Mouse (Mus musculus) lung, postnatal 4 days (tissue): ENCODE data around the gene Prdm16.

Experiments used
- DNase-seq, 2 experiments: peaks; one replicate each; pipeline ENCODE4 v3.0.0; 2021

Prdm16 gene

DNA sequence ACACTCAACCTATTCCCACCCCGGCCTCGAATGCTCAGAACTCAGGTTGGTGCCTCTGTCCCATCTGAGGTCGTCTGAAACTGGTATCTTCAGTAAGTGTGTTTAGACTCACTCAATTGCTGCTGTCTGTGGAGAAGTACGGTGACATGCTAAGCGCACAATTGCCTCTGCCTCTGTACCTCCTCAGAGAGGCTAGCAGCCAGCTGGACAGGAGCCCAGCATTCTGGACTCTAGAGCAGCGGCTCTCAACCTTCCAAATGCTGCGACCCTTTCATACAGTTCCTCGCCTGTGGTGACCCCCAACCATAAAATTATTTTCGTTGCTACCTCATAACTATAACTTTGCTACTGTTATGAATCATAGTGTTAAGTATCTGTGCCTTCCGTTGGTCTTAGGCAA lies 34.3 kb downstream of the Prdm16 start:
- DNase-seq = no peak

DNA sequence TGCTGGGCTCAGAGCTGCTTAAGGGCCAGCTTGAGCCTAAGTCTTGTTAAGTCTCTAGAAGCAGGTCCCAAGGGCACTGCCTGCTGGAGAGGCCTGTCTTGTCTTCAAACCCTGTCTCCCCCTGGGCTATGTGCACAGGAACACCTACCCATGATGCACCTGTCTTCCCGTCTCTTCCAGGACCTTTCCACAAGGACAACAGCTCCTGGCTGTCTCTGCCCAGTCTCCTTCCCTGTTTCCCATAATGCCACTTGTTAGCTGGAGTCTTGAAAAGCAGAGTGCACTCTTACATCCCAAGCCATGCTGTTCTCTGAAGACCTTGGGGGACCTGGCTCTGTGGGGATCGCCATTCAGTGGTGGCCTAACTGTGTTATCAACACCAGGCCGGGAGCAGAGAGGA lies 35.7 kb downstream of the Prdm16 start:
- no peak for DNase-seq

DNA sequence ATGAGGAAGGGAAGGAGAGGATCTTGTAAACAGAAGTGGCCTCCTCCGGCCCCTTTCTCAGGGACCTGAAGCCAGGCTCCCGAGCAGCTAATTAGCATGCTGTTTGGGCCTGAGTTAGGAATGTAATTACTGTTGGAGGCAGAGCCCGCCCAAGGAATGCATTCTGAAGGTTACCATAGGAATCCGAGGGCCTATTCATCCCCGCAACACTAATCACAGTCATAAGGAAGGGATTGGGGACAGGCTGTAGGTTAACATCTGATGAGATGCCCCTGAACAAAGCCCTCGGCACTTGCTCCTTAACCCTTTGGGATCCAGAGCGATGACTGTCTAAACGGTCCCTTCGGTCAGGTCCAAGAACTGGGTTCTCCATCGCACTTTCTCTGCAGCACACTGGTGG lies 36.7 kb downstream of the Prdm16 start:
- no peak for DNase-seq

DNA sequence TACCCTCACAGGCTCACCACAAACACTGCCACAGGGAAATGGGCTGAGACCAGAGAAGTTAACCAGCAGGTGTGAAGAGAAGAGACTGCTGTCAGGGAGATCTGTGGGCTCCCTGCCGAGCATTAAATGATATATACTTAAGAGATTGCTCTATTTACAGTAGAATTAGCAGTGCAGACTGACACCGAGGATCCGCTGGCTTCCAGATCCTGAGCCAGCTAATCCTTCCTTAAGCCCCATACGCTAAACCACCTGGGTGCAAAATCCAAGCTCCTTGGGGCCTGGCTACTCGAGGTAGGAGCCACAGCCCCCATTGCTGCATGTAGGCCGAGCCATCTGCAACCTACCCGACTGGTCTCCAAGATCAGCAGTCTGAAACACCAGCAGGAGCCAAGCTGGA lies 38.3 kb downstream of the Prdm16 start:
- no peak for DNase-seq

DNA sequence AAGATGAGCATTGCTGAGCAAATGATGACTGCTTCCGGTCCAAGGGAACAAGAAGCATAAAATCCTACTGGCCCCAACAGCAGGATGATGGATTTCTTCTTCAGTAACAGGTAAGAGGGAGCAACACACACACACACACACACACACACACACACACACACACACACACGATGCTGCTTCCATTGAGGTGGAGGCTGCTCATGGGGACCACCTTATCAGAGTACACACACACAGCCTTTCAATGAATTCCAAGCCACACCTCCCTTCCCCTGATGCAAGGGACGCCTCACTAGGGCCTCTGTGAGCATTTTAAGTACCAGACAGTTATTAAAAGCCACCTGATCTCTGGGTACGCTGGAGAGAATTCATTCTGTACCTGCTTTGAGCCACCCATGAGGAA lies 39.9 kb downstream of the Prdm16 start:
- no peak for DNase-seq

DNA sequence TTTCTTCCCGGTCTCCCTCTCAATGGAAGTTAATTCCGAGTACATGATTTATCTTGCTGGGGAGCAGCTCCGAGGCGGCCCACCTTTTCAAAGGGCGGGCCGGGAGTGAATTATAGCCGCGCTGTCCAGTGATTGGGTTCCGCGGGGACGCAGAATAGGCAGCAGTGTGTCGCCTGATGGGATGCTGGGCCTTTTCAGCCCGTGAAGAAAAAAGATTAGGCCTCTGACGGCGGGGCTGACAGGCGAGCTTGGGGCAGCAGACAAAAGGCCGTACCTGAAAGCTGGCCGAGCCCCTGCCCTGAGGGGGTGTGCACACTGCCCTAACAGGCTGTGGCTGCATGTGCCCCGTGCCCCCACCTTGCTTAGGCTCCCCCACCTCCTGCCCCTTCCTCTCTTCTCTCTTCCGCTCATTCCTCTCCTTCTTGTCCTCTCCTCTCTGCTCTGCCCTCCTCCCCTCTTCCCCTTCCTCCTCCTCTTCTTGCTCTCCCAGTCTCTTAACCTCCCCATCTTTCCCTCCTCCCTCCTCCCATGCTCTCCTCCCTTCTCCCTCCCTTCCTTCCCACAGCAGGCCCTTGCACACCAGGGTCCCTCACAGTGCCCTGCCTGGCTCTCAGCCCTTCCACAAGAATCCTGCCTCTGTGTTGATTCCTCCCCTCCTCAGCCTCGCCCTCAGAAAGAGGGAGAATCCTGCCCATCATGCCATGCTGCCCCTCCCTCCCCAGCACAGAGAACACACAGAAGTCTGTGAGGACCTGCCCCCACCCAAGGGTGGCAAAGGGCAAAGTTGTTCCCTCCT lies 41.7 kb downstream of the Prdm16 start:
- no peak for DNase-seq

DNA sequence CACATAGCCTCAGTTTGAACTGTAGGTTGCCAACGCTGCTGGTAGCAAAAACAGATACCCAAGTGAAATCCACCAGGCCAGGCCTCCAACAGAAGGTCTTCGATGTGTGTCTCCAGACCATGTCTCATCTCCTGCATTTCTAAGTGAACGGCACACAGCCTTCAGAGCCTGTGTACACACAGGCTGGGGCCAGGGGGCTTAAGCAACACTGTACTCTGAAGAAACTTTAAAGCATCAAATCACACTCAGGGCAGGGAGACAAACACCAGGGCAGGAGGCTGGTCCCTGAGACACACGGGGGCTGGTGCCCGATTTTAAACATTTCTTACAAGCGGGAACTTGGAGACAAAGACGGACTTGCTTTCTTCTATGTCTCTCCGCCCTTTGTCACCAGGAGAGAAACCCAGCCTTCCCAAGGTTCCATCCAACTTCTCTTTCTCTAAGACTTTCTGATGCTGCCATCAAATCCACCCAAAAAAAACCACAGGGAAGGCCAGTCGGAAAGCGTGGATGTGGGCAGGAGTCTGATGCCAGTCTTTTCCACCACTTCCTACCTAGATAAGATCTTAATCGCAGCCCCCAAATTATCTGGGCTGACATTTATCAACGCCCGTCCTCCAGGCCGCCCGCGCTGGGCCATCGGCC lies 42.4 kb downstream of the Prdm16 start:
- DNase-seq = no peak

DNA sequence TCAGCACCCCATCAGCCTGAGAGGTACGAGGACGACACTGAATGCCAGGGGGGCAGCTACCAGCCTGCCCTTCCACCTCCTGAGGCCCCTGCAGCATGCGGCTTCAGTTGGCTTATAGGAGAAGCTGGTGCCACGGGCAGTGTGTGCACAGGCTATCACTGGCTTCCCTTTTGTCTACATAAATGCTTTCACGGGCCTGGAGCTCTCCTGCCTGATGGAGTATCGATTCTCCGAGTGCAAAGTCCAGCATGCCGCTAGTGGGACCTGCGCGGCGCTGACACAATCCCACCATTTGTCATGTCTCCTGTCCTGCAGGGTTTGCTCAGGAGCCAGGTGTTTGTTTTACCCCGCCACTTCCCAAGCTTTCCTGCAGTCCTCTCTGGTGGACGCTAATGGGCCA lies 44.1 kb downstream of the Prdm16 start:
- no peak for DNase-seq

DNA sequence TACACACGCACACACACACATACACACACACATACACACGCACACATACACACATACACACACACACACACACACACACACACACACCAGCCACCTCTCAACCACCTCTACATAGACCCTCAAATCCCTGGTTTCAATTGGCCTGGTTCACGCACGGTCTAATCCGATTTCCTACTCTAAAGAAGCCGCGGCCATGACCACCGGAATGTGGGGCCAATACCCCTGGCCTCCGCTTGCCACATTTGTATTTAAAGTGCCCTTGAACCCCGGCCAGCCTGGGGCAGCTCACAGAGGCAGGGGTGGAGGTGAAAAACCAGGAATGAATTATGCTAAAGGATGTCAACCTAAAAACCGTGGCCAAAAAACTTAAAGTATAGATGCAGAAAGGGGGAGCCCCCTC lies 45.8 kb downstream of the Prdm16 start:
- DNase-seq = no peak

DNA sequence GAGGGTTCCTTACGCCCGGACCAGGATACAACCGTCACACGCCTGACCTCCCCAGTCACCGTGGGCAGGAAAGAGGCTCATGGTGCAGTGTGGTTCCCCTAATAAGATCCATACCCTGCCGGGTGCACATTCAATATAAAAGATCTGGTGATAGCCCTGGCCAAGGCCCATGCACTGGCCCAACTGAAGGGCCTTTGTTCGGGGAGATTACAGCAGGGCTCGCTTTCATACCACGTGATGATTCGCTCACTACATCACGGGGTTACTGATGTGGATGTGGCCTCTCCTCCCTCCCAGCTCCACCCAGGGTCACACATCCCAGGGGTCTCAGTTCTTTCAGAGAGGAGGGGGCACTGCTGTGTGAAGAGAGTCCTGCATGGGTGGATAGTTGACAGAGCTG lies 50.3 kb downstream of the Prdm16 start:
- DNase-seq = no peak

DNA sequence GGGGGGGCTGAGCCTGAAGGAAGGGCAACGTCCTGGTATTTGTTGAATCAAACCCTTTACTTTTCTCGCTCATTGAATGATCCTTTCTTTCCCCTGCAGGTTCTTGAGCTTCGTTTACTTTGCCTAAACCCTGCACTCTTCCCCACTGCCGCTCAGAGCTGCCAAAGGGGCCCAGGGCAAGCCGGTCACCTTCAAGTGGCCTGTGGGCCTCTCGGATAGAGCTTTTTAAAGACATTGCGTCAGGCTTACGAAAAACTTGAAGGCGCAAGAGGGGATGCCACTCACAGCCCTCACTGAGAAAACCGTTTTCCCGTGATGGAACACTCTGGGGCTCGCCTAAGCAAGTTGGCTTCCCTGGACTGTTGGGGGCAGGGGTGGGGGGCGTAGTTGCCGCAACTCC lies 50.9 kb downstream of the Prdm16 start:
- DNase-seq = peak; percentile 46 to 79

DNA sequence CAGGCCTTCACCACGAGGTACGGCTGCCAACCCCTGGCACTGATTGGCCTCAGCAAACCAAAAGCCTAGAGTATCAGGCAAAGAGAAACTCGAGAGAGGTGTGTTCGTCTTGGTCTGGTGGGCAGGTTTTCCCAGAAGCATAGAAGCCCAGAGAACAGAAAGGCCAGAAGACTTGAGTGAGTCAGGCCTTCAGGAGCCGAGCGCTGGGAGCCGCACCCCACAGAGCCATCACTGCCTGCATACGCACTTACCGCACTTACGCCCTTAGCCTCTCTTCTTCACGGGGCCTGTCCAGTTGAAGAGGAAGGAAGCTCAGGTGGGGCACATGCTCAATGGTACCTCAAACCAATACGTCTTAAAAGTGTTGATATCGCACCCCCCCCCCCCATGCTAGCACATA lies 53.0 kb downstream of the Prdm16 start:
- DNase-seq = no peak

DNA sequence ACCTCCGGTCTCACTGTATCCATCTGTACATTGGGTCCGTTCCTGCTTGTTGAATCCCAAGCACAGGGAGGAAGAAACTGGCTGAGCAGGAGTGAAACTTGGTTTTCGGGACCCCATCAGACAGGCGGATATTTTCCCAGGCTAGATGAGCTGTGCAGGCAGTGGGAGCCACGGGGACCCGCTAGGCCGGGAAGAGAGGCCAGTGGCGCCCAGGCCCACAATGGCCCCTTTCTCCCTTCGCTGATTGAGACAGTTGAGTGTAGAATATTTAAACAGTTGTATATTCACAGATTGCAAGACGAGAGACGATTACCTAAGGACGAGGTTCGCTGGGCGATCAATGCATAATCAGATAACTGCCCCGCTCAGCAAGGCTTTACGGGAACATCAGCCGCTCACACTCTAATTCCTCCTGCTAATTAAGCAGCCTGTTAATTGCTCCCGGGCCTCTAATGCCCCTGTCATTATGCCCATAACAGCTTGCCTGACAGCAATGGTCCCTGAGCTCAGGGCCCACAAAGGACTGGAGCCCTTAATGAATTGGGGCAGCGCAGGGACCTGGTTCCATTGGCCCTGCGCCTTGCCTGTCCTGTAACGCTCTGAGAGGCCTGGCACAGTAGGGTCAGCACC lies 54.0 kb downstream of the Prdm16 start:
- no peak for DNase-seq

DNA sequence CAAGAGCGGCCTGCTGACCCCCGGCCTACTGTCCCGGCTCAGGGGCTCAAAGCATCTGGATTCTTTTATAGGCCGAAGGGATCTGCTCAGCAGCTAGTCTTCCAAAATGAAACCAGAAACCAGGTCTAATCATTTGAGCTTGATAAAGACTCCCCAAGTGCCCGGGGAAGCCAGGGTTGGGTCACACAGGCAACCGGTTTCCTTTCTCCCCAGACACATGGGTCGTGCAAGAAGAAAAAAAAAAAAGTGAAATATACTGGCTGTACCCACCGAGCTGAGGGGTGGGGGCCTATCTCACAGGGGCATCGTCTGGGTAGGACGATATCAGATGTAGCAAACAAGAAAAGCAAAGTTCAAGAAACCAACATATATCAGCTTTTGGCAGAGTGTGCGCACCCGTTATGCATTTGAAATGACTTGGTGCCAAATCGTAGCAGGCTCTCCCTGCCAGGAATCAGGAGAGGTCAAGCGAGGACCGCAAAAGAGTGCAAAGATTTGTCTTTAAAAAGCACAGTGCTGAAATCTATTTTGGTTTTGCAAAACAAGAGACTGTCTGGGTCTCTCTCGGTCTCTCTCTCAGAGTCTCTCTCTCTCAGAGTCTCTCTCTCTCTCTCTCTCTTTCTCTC lies 55.3 kb downstream of the Prdm16 start:
- DNase-seq = no peak

DNA sequence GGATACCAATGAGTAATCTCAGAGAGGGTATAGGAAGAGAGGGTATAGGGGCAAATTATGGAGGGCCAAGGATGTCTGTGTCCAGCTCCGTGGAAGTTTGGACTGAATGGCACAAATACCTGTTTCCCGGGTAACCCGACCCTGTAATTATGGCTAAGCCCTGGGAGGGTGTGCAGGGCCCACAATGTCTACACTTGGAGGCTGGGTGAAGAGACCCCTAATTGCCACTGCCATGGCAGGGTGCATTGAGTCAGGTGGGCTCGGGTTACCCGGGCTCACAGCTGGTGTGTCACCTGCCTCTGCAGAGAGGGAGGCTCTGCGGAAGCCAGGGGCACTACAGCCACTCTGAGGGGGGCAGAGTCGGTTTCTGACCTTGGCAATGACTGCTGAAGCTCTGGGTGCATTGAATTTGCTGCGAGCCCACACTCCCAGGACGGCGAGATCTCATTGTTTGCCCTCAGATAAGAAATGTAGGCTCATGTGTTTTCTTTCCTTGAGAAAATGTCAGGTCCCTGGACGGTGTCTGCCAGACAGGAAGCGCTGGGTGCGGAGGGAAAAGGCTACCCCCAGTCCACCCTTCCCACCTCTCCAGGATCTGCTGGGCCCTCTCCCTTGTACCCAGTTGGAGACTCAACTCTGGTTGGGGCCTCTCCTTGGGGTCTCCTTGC lies 62.3 kb downstream of the Prdm16 start:
- DNase-seq = no peak

DNA sequence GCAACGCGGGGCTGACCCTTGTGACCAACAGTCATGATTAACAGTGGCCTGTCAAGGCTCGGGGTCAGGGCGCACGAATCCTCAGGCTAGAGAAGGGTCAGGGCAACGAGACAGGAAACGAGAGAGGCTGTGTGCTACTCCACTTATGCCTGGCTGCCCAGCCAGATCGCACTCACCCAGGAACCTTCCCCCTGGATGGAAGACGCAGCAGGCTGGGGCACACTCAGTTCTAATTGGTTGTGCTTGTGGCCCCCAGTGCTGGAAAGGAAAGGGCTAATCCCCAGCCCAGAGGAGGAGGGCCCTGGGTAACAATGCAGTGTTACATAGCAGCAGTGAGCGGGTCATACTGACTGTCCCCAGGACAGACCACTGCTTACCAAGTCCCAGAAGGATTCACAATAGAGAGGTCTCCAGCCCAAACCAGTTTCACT lies 66.2 kb downstream of the Prdm16 start:
- no peak for DNase-seq

DNA sequence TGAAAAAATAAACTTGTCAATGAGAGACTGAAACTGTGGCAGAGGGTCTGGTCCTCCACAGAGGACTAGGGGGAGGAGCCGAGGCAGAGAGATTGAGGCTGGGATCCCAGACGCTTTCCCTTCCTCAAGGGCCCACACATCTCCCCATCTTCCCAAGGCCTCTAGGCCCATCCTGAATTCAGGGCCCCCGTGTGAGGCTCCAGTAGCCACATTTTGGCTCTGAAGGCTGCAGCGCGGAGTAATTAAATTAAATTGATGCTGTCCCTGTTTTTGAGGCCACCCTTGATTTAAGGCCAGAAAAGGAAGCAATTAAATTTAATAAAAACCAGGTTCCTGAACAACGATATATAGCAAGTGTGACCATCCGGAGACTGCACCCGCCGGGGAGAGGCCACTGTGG lies 66.8 kb downstream of the Prdm16 start:
- no peak for DNase-seq

DNA sequence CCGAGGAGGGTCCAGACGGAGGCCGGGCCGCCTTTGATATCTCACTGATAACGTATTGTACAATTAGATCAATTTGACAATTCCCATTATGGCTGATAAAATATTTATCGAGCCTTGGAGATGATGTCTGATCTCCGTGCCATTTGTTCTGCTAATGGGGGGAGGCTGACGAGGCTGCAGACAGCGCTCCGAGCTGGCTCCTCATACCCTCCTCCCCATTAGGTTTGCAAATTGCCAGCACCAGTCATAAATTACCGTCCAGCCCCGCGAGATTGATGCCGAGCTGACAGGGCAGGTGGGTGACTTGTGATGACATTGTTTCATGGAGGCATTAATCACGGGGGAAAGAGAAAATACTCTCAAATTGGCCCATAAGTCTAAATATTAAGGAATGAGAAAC lies 67.9 kb downstream of the Prdm16 start:
- no peak for DNase-seq

DNA sequence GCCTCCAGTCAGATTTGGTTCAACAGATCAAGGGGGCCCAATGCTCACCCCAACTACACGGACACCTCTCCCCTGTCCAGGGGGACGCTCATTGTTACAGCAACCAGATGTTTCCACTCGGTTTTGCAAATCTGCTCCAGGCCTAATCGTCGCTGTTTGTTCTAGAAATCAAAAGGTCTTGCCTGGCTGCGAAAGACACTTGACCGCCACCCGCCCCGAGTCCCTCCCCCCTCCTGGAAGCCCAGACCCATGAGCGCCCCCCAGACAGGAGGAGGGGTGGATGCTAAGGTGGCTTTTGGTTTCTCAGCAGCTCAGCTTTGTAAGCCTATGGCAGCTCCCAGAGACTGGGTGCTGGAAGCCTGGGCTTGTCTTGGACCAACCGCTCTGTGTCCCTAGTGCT lies 68.7 kb downstream of the Prdm16 start:
- no peak for DNase-seq

DNA sequence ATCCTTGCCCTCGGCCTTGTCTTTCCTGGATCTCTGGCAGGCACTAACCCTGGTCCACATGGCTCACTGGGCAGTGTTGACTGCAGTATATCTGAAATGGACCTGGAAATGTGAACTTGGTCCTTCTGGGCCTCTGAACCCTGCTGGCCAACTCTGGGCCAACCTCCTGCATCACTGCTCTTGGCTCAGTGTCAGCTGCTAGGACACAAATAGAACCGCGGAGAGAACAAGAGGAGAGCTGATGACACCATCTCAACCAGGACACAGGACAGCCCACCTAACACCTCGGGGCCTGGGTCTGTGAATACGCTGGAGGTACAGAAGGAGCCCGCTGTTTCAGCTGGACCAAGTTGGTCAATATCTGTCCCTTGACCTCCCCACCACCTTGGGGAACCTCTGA lies 73.5 kb downstream of the Prdm16 start:
- DNase-seq = no peak

DNA sequence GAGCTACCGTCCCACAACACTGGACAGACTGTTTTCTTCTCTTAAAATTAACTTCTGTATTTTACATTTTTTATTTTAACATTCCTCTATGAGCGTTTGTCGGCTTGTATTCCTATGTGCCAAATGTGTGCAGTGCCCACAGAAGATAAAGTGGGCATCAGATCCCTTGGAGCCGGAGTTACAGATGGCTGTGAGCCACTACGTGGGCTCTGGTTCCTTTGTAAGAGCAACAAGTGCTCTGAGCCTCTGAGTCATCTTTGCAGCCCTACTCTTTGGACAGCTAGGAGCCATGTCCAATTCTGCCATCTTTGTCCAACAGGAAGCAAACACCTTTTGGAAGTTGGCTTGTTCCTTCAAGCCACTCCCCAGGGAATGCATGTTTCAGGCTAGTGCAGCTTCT lies 78.6 kb downstream of the Prdm16 start:
- DNase-seq = no peak

DNA sequence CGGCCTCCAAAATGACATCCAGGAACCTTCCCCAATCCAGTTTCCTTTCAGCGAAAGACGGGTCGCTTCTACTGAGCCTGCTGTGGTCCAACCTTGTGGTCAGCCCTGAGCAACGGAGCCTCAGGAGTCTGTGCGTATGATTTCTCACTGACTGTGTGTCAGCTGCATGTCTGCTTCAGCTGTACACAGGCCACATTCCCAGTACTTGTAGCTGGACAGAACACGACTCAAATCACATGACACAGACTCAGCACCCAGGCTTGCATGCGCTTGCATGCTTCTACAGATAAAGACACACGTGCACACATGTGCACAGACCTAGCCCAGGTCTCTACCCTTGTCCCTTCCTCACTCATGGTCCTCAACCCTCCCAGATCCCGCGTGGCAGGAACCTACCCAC lies 79.5 kb downstream of the Prdm16 start:
- DNase-seq = no peak

DNA sequence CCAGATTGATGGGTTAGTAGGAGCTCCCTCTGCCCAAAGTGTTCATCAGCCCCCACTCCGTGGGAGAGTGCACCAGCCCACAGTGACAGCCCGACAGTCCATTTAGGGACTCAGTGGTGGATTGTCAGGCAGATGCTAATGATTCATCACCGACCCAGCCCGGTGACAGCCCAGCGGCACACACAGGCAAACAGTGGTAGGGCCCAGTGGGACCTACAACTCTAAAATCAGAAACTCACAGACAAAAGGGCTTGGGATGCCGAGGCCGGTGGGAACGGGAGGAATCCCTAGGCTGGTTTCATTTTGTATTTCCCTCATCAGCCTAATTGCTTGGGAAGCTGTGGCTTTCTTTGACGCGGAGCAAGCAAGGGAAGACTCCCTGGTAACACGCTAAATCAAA lies 80.3 kb downstream of the Prdm16 start:
- no peak for DNase-seq
